Mouse (Mus musculus): ENCODE measurements around the gene Mob3b.

DNA sequence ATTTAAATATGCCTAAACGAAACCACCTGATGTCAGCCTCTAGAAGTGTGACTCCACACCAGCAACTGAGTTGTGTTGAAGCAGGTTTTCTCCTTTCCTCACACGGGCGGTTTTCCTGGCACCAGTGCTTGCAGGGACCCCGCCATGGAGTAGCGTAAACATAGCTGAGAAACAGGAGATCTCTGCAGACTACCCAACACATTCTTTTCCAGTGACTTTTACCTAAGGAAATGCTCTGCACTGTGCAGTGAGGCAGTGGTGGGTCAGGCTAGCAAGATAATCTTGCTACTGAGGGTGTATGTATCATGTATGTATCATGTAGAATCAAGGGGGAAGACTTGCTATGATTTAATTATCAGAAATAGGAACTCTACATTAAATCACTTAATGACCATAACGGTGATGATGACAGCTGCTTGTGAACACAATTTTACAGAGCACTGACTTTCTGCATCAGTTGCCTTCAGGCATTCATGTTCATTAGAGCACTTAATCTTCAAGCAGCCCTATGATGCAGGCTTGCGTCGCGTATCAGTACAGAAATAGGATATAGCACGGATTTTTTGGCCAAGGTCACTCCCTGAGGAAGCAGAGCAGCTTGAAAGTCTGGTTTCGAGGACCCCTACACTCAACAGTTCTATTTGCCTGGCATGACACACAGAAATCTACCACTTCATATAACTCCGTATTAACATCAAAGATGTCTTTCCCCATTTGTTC, 20.8 kb upstream of the Mob3b start:
- TF ChIP-seq CTCF (IDR thresholded peaks at IDR 0.05; ENCODE audit: low read depth) (no peak), EP300 (IDR thresholded peaks at IDR 0.05; ENCODE audit: low read depth) (no peak)
